Mouse (Mus musculus) CH12.LX (cell line): ENCODE measurements around the gene Gm44973. TPM values are rescaled to one million over a fixed set of nuclear protein-coding genes. Genes with fewer than 3 reads are reported as not detected.

Experiments used
- DNase-seq: peaks from one replicate; pipeline ENCODE4 v3.0.0-alpha.2; 2013; ENCODE audit errors: extremely low read depth
- H3K27ac ChIP-seq: 2 replicates; pipeline ENCODE4 v1.5.1; 2012; ENCODE audit warnings: low read depth, mild to moderate bottlenecking, control low read depth, moderate library complexity; ENCODE audit not compliant: insufficient read depth
- H3K27me3 ChIP-seq: replicated peaks from 2 replicates; pipeline ENCODE3; 2012; ENCODE audit warnings: inconsistent platforms
- H3K36me3 ChIP-seq, 2 experiments: replicated peaks in 1 of 2; 2 replicates each; pipeline versions ENCODE3 to v1.6.1; 2012; ENCODE audit warnings: inconsistent platforms in 1 of 2, low read length in 1 of 2, mild to moderate bottlenecking in 1 of 2, mixed read lengths in 1 of 2, moderate library complexity in 1 of 2; ENCODE audit not compliant: control insufficient read depth in 1 of 2, insufficient read depth in 1 of 2
- H3K4me1 ChIP-seq, 2 experiments: 2 replicates each; pipeline ENCODE4 v1.6.1; 2012; ENCODE audit warnings: inconsistent platforms in 1 of 2, moderate library complexity in 1 of 2; ENCODE audit not compliant: insufficient read depth in 2 of 2, control insufficient read depth in 1 of 2
- H3K4me2 ChIP-seq: 2 replicates; pipeline ENCODE4 v1.6.1; 2012; ENCODE audit warnings: low read depth, mild to moderate bottlenecking, control low read depth; ENCODE audit not compliant: poor library complexity, insufficient read depth, severe bottlenecking
- H3K4me3 ChIP-seq, 3 experiments: fragments of 150-350 bp in 1 of 3; sonication (generic) in 1 of 3; replicated peaks in 1 of 3; 2 replicates each; pipeline versions ENCODE3 to v1.5.1; 2011 to 2012; ENCODE audit warnings: low read depth in 2 of 3, low read length in 2 of 3, mild to moderate bottlenecking in 2 of 3, moderate library complexity in 2 of 3, control low read depth in 1 of 3, improper control_type of control experiment in 1 of 3, inconsistent platforms in 1 of 3, mixed read lengths in 1 of 3; ENCODE audit not compliant: poor library complexity in 1 of 3
- H3K79me2 ChIP-seq: replicated peaks from 2 replicates; pipeline ENCODE4 v1.6.1; 2012; ENCODE audit warnings: mild to moderate bottlenecking, moderate library complexity; ENCODE audit not compliant: control insufficient read depth, poor library complexity, insufficient read depth, severe bottlenecking; ENCODE audit errors: extremely low read depth
- H3K9ac ChIP-seq: 2 replicates; pipeline ENCODE4 v1.6.1; 2012; ENCODE audit warnings: low read depth, mild to moderate bottlenecking, control low read depth, moderate library complexity; ENCODE audit not compliant: insufficient read depth
- H3K9me3 ChIP-seq: replicated peaks from 2 replicates; pipeline ENCODE3; 2012; ENCODE audit warnings: low read length, inconsistent platforms, mixed read lengths
- CTCF ChIP-seq, 2 experiments: IDR thresholded peaks in 1 of 2; conservative IDR thresholded peaks in 1 of 2; 2 replicates each; pipeline ENCODE4 v1.5.1; 2011 to 2012; ENCODE audit warnings: low read depth in 2 of 2, low read length in 2 of 2, improper control_type of control experiment in 1 of 2, inconsistent platforms in 1 of 2, mild to moderate bottlenecking in 1 of 2, moderate library complexity in 1 of 2
- ELF1 ChIP-seq: IDR thresholded peaks from 2 replicates; pipeline ENCODE4 v1.6.1; 2014; ENCODE audit warnings: low read depth, mild to moderate bottlenecking, inconsistent platforms, low read length, improper control_type of control experiment
- EP300 ChIP-seq: IDR thresholded peaks from 2 replicates; pipeline ENCODE4 v1.6.1; 2011; ENCODE audit warnings: low read length, improper control_type of control experiment
- GABPA ChIP-seq: IDR thresholded peaks from 2 replicates; pipeline ENCODE4 v1.6.1; 2012; ENCODE audit warnings: low read depth, low read length, improper control_type of control experiment, inconsistent platforms; ENCODE audit not compliant: insufficient replicate concordance
- MAX ChIP-seq: IDR thresholded peaks from 2 replicates; pipeline ENCODE4 v1.6.1; 2011; ENCODE audit warnings: low read length, improper control_type of control experiment
- MYC ChIP-seq: IDR thresholded peaks from 2 replicates; pipeline ENCODE4 v1.6.1; 2011; ENCODE audit warnings: low read depth, mild to moderate bottlenecking, improper control_type of control experiment, low read length
- NELFE ChIP-seq: IDR thresholded peaks from 2 replicates; pipeline ENCODE4 v1.6.1; 2011; ENCODE audit warnings: low read depth, low read length, improper control_type of control experiment
- NRF1 ChIP-seq: IDR thresholded peaks from 2 replicates; pipeline ENCODE4 v1.6.1; 2014; ENCODE audit warnings: low read depth, mild to moderate bottlenecking, inconsistent platforms, low read length, improper control_type of control experiment, moderate library complexity
- POLR2AphosphoS2 ChIP-seq: IDR thresholded peaks from 2 replicates; pipeline ENCODE4 v1.6.1; 2011; ENCODE audit warnings: low read depth, low read length, improper control_type of control experiment
- RAD21 ChIP-seq: IDR thresholded peaks from 2 replicates; pipeline ENCODE4 v1.6.1; 2011; ENCODE audit warnings: low read depth, mild to moderate bottlenecking, low read length, improper control_type of control experiment, moderate library complexity
- RCOR1 ChIP-seq: conservative IDR thresholded peaks from 2 replicates; pipeline ENCODE4 v1.6.1; 2012; ENCODE audit warnings: low read depth, mild to moderate bottlenecking, inconsistent platforms, low read length, improper control_type of control experiment
- SMC3 ChIP-seq: IDR thresholded peaks from 2 replicates; pipeline ENCODE4 v1.6.1; 2011; ENCODE audit warnings: low read depth, low read length, improper control_type of control experiment
- dilution Hi-C: fragments of 300-500 bp; cut with MboI; formaldehyde crosslinking; loops from 2 replicates; pipeline ENCODE4 v1.14.3; 2020; ENCODE audit warnings: low sequenced_read_pairs; ENCODE audit not compliant: extremely low pct_unique_long_range_greater_than_20kb, extremely low pct_ligation_motif_present
- in situ Hi-C: fragments of 300-500 bp; cut with MboI; formaldehyde crosslinking; loops from 3 replicates; pipeline ENCODE4 v1.14.3; 2019; ENCODE audit warnings: low sequenced_read_pairs, low pct_ligation_motif_present, low pct_unique_long_range_greater_than_20kb, mixed read lengths
- polyA plus RNA-seq: library from polyadenylated mRNA; unstranded; fragments of >175 nt; gene quantifications from 2 replicates; pipeline ENCODE4 v1.2.1, GENCODE M21; 2012; ENCODE audit warnings: low read depth; ENCODE audit not compliant: insufficient read length
- total RNA-seq, 2 experiments: library from RNA; depleted of rRNA; stranded (reverse); fragments of 300-350 nt in 1 of 2; fragments of >200 nt in 1 of 2; gene quantifications; 2 replicates each; pipeline ENCODE4 v1.2.3; 2012 to 2014

The Gm44973 gene
- total and polyA plus RNA-seq, 3 experiments, result 1.3 to 6.3 TPM; not detected in 1

DNA sequence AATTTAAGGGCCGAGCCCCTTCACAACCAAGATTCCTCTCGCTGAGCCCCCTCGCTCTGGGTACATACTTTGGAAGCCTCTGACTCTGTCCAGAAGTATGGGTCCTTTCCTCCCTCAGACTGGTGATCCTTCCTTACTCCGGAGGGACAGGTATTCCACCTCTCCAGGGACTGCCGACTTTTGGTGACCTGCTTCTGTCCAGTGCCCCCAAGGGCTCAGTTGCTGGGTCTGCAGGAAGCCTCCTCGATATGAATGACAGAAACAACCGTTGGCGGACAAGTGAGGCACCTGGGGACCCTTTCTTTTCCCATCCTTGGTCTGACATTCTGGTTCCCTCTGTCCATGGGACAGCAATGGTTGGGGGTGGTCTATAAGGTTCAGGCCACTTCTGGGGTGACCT, 42.1 kb downstream of the Gm44973 start:
- Histone ChIP-seq H3K4me1 (peaks cover 2 to 27% of the 10 kb centered on the region in 2 experiments; a peak in 3 of 4 replicates), H3K36me3 (peaks cover 0 to 16% of the 10 kb centered on the region in 2 experiments), H3K9ac (no peak overlapping the region), H3K27ac (no peak overlapping the region), H3K4me3 (no peak overlapping the region), H3K79me2 (no peaks in the 10 kb centered on the region), H3K27me3 (no peaks in the 10 kb centered on the region), H3K4me2 (no peak overlapping the region), H3K9me3 (no peaks in the 10 kb centered on the region)
- no peak for TF ChIP-seq POLR2AphosphoS2
- dilution Hi-C loops, result no loop called here
- in situ Hi-C loops, result no loop called here
- no peak for DNase-seq

DNA sequence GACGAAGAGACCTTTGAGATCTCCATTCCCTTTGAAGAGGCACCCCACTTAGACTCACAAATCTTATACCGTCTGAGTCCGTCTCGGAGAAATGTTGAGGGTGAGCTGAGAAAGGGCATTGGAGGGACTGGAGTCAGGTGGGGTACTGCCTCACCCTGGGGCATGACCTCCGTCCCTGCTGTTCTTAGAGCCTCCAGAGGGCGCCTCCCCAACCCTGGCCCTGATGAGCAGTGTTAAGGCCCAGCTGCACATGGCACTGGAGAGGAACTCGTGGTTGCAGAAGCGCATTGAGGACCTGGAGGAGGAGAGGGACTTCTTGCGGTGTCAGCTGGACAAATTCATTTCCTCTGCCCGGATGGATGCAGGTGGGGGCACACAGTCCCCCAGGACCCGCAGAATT, 42.5 kb downstream of the Gm44973 start:
- dilution Hi-C loops, result no loop called here
- H3K9ac ChIP-seq, result no peak overlapping the region
- peak; percentile 60 for DNase-seq
- no peaks in the 10 kb centered on the region for H3K9me3 ChIP-seq
- peaks cover 2 to 26% of the 10 kb centered on the region in 2 experiments; a peak in 3 of 4 replicates for H3K4me1 ChIP-seq
- H3K27ac ChIP-seq, result no peak overlapping the region
- TF ChIP-seq MAX (peak; percentile 86), CTCF (conservative IDR thresholded peaks at IDR 0.05 in 1 of 2, IDR thresholded peaks at IDR 0.05 in 1 of 2; ENCODE audit: low read depth in 2 of 2, low read length in 2 of 2) (peak in 1 of 2 experiments; percentile 60; a peak in 2 of 4 replicates), NELFE (no peak), EP300 (no peak), GABPA (no peak), MYC (peak; percentile 63), NRF1 (no peak), SMC3 (peak; percentile 47), RAD21 (peak; percentile 9)
- TF ChIP-seq, all 38 proteins: peak for 5
- Histone ChIP-seq H3K4me2 (no peak overlapping the region), H3K79me2 (peaks cover 3% of the 10 kb centered on the region), H3K36me3 (peaks cover 0 to 15% of the 10 kb centered on the region in 2 experiments), H3K4me3 (no peak overlapping the region), H3K27me3 (no peaks in the 10 kb centered on the region)
- in situ Hi-C loops, result no loop called here

DNA sequence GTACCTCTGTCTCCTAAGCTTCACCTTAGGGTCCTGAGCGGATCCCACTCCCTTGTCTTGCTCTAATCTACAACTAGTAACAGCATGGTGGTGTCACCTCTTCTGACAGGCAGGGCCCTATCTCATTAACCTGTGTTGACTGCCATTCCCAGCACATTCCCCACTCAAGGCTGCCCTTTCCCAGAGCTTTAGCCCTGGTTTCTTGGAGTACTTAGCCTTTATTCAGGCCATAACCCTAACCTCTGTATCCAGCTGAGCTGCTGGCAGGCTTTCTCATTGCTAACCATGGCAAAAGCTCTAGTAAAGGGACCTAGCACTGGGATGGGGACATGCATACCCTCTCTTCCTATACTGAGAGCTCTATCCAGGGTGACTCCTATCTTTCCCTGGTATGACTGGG, 43.3 kb downstream of the Gm44973 start:
- in situ Hi-C loops, result no loop called here
- Histone ChIP-seq H3K27me3 (no peaks in the 10 kb centered on the region), H3K9me3 (no peaks in the 10 kb centered on the region), H3K79me2 (peaks cover 11% of the 10 kb centered on the region), H3K36me3 (peaks cover 0 to 8% of the 10 kb centered on the region in 2 experiments), H3K4me3 (no peak overlapping the region), H3K9ac (no peak overlapping the region), H3K27ac (no peak overlapping the region), H3K4me2 (no peak overlapping the region), H3K4me1 (peaks cover 2 to 26% of the 10 kb centered on the region in 2 experiments; a peak in 3 of 4 replicates)
- no peak for TF ChIP-seq RCOR1
- TF ChIP-seq ELF1, result no peak
- TF ChIP-seq NRF1, result no peak
- no peak for DNase-seq
- dilution Hi-C loops, result no loop called here
